Mouse (Mus musculus) Patski (cell line): Measurements from ENCODE around the gene Erp27. TPM values are rescaled to one million over a fixed set of nuclear protein-coding genes. Genes with fewer than 3 reads are reported as not detected.
A peak's percentile ranks its signal among the peaks of the same experiment; 100 is the strongest.

Source experiments
- ATAC-seq: fragments of 100-300 bp; one replicate; pipeline ENCODE4 v1.8.0; 2021
- CTCF ChIA-PET: fragments of 350-600 bp; sonication (Branson Sonifier 250); formaldehyde crosslinking; loops from one replicate; lab custom pipeline; 2022; ENCODE audit warnings: inconsistent platforms; lab: Charles Lee
- POLR2A ChIA-PET: fragments of 350-600 bp; sonication (Branson Sonifier 250); formaldehyde crosslinking; loops from one replicate; lab custom pipeline; 2022; ENCODE audit warnings: antibody characterized with exemption, inconsistent platforms; lab: Charles Lee
- DNase-seq: peaks from one replicate; pipeline ENCODE4 v3.0.0-alpha.2; 2011; ENCODE audit warnings: low read depth, low spot score
- H3K27me3 ChIP-seq: fragments of 371-371 bp; one replicate; pipeline ENCODE4 v1.5.1; 2021
- CTCF ChIP-seq: fragments of 100-300 bp; IDR thresholded peaks from one replicate; pipeline ENCODE4 v1.5.1; 2021
- in situ Hi-C: fragments of 300-500 bp; cut with MboI; formaldehyde crosslinking; loops from 3 replicates; pipeline ENCODE4 v1.11.1; 2018; ENCODE audit warnings: low pct_unique_long_range_greater_than_20kb, mixed read lengths
- polyA plus RNA-seq: library from polyadenylated mRNA; unstranded; gene quantifications from one replicate; pipeline ENCODE4 v1.2.3, GENCODE M21; 2021

Gene Erp27
- polyA plus RNA-seq, 1 experiment from 2014 or later: 0.30 TPM

DNA sequence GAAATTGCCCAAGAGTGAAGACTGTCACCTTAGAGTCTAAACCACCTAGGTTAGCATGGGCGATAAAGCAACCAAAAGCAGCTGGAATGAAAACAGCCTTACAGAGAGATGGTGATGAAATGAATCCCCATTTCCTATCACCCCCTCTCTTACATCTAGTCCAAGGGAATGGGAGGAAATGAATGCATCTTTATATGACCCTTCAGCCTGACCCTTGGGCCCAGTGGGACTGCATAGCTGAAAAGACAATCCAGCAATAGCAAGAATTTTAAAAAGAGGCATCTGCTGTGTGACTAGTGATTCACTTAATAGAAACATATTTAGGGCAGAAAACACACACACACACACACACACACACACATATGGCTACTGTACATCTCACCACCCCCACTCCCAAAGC, 5.6 kb upstream of the Erp27 start:
- in situ Hi-C loops: no loop called here
- ChIA-PET CTCF (interaction anchor here (1.4 to 2.3 kb wide), 4 partner anchors 9 to 64 kb away, joined by 3 to 4 read pairs (median 4); partner anchors contain the start of gene Arhgdib), POLR2A (no interaction called here)
- DNase-seq: no peak
- no peak for ATAC-seq
- TF ChIP-seq CTCF: no peak
- no peaks in the 10 kb centered on the region for H3K27me3 ChIP-seq

DNA sequence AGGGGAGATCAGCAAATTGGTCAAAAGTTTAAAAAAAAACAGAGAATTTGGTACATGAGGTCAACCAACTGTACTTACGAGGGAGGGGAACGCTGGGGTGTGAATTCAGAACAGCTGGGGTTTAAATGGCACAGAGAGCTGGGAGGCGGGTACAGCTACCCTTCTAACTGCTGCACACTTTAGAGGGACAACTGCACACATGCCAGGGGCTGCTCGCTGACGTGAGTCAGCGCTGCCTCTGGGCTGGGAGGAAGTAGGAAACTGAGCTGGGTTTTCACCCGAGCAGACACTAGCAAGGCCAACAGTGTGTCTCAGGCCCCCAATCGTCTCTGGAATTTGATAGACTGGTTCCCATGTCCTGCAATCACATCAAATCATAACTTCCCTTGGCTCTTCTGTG, 3.1 kb upstream of the Erp27 start:
- POLR2A ChIA-PET: no interaction called here
- no peaks in the 10 kb centered on the region for H3K27me3 ChIP-seq
- CTCF ChIA-PET: interaction anchor here (1.1 to 3.6 kb wide), 2 partner anchors 12 to 64 kb away, joined by 3 to 15 read pairs; no protein-coding TSS in a partner anchor
- in situ Hi-C loops: no loop called here
- ATAC-seq (no peak), DNase-seq (no peak)
- no peak for TF ChIP-seq CTCF

DNA sequence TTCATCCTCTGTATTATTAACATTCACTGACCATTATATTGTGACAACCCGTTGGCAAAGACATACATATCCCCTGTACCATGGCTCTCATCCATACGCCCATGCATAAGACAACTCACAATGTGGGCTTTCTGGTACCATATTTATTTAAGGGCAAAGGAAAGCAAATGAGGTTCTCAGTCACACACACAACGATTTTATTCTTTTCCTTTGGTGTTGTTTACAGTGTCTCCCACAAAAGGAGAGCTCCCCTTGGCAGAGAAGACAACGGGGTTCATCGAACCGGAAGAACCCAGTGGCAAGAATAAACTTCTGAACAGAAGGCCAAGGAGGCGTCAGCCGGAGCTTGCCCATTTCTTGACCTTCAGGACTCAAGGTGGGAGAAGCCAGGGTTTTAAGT, 1.6 kb upstream of the Erp27 start, which contains the start of gene Pde6h:
Gene Pde6h (plus strand): TSS at position 301 of the 400 bp plus-strand sequence.
- no peak for DNase-seq
- ChIA-PET POLR2A (no interaction called here), CTCF (interaction anchor here (1.2 to 3.6 kb wide), 2 partner anchors 9 to 63 kb away, joined by 3 to 15 read pairs; no protein-coding TSS in a partner anchor)
- no peak for ATAC-seq
- no peaks in the 10 kb centered on the region for H3K27me3 ChIP-seq
- in situ Hi-C loops: loop anchor here (5.0 kb wide), 1 partner anchor 44 kb away; no protein-coding TSS in a partner anchor
- no peak for TF ChIP-seq CTCF

DNA sequence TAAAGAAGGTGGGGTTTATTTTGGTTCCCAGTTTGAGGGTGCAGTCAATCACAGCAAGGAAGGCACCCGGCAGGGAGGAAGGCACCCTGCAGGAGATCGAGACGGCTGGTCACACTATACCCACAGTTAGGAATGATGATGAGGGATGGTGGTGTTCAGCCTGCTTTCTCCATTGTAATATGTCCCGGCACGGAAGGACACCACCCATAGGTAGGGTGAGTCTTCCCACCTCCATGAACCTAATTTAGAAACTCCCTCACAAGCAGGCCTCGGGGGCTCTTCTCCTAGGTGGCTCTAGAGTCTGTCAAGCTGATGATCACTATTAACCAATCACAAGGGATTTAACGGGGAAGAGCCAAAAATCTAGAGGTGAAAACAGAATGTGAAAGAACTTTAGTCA, 891 bp upstream of the Erp27 start:
- POLR2A ChIA-PET: no interaction called here

DNA sequence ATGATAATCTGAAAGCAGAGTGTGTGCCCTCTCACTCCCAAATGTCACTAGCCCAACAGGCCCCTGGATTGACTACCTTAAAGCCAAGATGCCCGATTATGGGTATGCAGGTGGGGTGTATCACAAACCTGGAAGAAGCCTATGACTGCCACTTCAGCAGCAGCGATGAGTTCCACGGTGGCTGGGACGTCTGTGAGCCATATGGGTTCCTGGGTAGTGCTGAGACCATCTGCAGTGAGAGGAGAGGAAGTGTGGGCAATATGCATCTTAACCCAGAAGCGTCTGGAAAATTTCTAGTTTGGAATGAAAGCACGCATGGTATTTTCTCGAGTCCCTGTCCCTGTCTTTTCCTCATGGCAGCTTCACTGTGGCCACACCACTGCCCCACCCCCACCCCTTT, 379 bp downstream of the Erp27 start:
- DNase-seq: no peak
- ATAC-seq: no peak
- in situ Hi-C loops: loop anchor here (5.0 kb wide), 1 partner anchor 46 kb away; no protein-coding TSS in a partner anchor
- CTCF ChIA-PET: interaction anchor here (0.9 to 3.6 kb wide), 6 partner anchors 9 to 61 kb away, joined by 3 to 15 read pairs (median 4); no protein-coding TSS in a partner anchor
- no peak for TF ChIP-seq CTCF
- H3K27me3 ChIP-seq: no peaks in the 10 kb centered on the region
- POLR2A ChIA-PET: no interaction called here

More for the DNA sequence above, 891 bp upstream of the Erp27 start:
- ATAC-seq (no peak), DNase-seq (no peak)
- in situ Hi-C loops: loop anchor here (5.0 kb wide), 1 partner anchor 44 kb away; no protein-coding TSS in a partner anchor
- CTCF ChIA-PET: interaction anchor here (3.6 kb wide), 1 partner anchor 62 kb away, joined by 15 read pairs; no protein-coding TSS in a partner anchor
- no peaks in the 10 kb centered on the region for H3K27me3 ChIP-seq
- TF ChIP-seq CTCF: no peak

DNA sequence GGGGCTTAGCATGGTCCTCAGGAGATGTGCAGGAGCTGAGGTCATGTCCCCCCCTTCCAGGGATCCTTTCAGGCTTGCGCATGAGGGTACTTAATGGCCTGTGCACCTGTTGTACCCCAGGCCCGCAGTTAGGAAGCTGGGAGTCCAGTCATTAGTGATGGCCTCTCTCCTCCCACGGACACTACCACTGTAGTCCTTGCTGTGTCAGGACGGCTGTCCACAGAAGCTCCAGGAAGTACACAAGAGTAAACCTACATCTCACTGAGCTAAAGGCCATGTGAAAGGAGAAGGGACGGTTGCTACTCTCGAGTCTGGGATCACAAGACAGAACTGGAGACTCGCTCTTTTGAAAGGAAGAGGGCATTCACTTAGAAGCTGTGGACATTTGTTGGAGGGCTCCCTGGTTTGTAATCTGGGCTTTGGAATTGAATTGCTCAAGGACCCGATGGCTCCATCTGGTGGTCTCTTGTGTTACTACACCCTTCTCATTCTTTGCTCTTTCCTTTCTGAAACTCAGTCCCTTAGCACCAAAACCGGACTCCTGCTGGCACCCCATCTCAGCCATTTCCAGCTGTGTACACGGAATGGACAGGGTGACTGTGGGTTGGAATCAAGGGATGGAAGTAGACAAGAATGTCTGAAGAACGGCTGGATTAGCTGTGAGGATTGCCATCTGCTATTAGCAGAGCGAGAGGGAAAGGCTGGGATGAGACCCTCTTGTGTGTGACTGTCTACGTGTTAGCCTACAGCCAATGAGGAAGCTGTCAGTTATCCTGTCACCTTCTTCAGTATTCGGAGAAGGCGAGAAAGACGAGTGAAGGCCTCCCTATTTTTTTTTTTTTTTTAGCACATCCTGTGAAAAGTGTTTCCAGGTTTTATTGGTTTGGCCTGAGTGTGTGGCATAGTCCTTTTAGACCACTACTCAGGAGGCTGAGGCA, 1.4 kb downstream of the Erp27 start:
- POLR2A ChIA-PET: interaction anchor here (0.9 to 1.0 kb wide), 2 partner anchors 19 to 116 kb away, joined by 3 read pairs; partner anchors contain the start of gene Hist4h4
- TF ChIP-seq CTCF: peak; percentile 67
- DNase-seq (no peak), ATAC-seq (peak; percentile 47)
- CTCF ChIA-PET: interaction anchor here (0.7 to 2.4 kb wide), 15 partner anchors 10 to 64 kb away, joined by 3 to 12 read pairs (median 4); no protein-coding TSS in a partner anchor
- no peaks in the 10 kb centered on the region for H3K27me3 ChIP-seq
- in situ Hi-C loops: loop anchor here (5.0 kb wide), 1 partner anchor 47 kb away; no protein-coding TSS in a partner anchor

DNA sequence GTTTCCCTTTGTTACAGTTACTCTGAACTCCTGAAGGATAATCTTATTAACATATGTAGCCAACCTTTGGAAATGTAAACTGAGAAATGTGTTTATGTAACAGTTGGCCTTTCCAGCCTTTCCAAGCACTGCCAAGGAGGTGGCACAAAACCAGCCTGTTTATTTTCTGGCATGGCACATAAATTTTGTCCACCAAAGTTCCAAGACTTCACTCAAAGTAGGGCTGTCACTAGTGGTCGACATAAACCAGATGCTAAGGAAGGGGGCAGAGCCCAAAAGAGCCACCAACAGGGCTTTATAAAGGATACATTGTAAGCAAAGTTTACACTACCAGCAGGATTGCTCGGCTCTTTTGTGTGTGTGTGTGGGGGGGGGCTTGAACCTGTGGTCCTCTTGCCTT, 4.1 kb downstream of the Erp27 start:
- ChIA-PET POLR2A (no interaction called here), CTCF (no interaction called here)
- no peaks in the 10 kb centered on the region for H3K27me3 ChIP-seq
- DNase-seq (no peak), ATAC-seq (no peak)
- no peak for TF ChIP-seq CTCF
- in situ Hi-C loops: loop anchor here (5.0 kb wide), 1 partner anchor 41 kb away; the partner anchor contains the start of gene Mgp

DNA sequence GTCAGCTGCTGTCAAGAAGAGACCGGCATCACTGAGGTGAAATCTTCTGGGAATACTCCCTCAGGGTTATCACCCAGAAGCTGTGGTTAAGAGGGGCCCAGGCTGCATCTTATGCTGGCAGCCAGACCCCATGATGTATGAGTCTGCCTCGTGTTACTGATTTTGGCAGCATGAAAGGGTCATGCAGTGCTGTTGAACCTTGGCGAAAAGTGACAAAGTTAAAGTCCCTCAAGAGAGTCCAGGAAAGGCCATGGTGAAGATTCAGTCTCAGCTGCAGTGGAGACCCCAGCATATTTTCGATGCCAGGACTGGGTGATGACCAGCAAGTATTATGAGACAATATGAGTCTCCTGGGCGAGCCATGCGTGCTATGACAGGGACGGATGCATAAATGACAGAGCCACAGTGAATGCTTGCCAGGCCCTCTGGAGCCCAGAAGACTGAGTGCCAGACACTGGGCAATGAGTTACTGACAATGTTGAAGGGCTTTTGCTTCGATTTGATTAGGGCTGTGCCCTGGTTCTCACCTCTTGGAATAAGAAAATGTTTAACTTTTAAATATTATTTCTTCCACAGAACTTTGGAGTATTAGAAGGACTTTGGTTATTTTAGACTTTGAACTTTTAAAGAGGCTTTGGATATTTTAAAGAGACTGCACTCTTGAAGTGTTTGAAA, 6.1 kb downstream of the Erp27 start:
- in situ Hi-C loops: loop anchor here (5.0 kb wide), 1 partner anchor 39 kb away; the partner anchor contains the start of gene Mgp
- no peak for TF ChIP-seq CTCF
- H3K27me3 ChIP-seq: no peaks in the 10 kb centered on the region
- no peak for DNase-seq
- ChIA-PET CTCF (no interaction called here), POLR2A (no interaction called here)
- ATAC-seq: no peak

DNA sequence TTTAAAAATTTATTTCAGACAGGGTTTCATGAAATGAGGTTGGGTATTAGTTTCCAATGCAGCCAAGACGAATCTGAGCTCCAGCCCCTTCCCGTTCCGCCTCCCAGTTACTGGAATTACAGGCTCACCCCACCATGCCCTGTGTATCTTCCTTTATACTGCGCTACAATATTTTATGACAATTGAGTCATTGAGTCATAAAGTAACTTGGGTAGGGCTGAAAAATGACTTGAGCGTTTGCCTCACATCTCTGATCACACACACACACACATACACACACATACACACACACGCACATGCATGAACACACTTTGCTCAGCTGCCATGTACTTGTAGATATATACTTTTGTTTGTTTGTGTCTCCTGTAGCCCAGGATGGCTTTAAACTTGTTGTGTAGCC, 7.7 kb downstream of the Erp27 start:
- CTCF ChIA-PET: interaction anchor here (1.0 to 1.5 kb wide), 3 partner anchors 9 to 11 kb away, joined by 3 to 4 read pairs (median 4); partner anchors contain the start of gene Pde6h
- in situ Hi-C loops: no loop called here
- POLR2A ChIA-PET: no interaction called here
- DNase-seq (no peak), ATAC-seq (no peak)
- no peak for TF ChIP-seq CTCF
- no peaks in the 10 kb centered on the region for H3K27me3 ChIP-seq
